Mouse (Mus musculus) gastrocnemius, postnatal 25 days (tissue): ENCODE measurements around the gene Larp7. TPM values are rescaled to one million over a fixed set of nuclear protein-coding genes. Genes with fewer than 3 reads are reported as not detected.
A peak's percentile ranks its signal among the peaks of the same experiment; 100 is the strongest.

Experiments
- DNase-seq: peaks from one replicate; pipeline ENCODE4 v3.0.0; 2022
- microRNA-seq, 2 experiments: library from miRNA; unstranded; fragments of <30 nt; microRNA quantifications; one replicate each; pipeline ENCODE4 v1.2.0; 2021; ENCODE audit warnings: borderline replicate concordance in 2 of 2
- total RNA-seq, 2 experiments: library from RNA; stranded (reverse); gene quantifications; 1 replicate in 1 of 2; 2 replicates in 1 of 2; pipeline ENCODE4 v1.2.3; 2021

Larp7 gene
- total RNA-seq, 2 experiments from 2014 or later, result 8.5 to 9.1 TPM

DNA sequence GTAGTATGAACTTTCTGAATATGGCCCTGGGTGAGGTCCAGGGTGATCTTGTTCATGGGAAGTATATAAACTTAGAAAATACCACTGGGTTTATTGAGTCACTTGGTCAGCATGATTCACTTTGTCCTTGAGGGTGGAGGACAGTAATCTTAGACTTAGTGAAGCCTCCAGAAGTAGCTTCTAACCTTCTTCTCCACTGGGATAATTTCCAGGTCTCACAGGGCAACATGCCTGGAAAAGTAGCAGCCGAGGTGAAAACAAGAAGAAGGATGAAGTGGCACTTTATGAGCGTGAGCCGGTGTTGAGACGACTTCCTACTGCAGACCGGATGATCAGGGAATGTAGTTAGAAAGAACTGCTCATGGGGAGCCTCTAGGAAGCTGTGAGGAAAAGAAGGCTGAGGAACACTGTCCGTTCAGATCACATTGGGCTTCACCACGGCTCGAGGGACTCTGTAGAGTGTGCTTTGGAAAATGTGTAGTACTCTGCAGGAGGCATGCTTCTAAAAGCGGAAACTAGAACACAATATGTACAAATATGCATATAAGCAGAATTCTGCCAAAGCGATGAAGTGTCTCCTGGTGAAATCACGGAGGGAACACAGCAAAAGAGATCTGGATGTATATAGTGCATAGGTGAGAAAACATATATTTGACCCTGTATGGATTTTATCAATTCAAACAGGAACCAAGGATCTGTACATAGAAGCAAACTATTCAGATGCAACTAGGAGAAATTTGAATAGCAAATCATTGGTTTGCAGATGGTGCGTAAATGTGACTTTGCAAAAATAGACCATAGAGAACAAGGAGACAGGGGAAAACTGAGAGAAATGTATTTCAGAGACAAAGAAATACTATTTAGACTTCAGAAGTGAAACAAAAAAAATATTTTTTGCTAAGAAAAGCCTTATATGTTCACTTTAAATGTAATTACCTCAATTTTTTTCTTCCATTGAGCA is 41.1 kb downstream of the Larp7 start:
- peak; percentile 39 for DNase-seq

DNA sequence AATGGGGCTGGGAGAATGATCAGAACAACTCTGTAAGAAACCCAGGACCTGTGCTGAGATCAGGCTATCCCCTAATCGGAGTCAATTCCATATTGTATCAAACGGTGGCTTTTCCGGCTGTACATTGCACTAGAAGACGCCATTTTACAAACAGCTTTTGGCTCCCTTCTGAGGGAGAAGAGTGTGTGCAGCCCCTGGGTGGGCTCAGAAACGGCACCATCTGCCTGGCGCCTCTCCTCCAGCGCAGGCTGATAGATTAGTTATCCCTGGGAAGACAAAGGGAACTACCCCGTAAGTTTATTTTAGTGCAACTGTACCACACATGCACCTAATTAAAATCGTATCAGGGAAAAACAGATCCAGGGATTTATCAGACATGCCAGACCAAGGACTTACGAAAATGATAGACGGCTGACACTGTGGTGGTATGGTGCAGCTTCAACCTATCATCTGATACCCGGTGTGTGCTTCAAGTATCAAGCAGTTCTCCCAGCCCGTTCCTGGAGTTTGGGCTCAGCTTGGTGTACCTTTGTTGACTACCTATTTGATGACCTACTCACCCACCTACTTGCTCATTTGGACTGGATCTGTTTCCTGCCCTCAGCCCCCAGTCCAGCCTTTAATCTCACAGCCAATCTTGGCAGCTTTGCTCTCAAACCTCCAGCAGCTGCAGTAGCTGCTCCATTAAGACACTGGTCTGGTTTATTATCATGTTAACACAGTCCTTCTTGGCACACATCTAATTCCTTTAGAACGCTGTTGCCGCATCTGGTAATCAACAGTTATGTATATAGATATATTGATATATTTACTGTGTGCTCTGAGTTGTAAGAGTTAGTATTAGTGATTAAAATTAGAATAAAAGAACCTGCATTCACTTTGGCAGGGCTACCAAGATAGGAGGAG is 45.0 kb downstream of the Larp7 start:
- no peak for DNase-seq

DNA sequence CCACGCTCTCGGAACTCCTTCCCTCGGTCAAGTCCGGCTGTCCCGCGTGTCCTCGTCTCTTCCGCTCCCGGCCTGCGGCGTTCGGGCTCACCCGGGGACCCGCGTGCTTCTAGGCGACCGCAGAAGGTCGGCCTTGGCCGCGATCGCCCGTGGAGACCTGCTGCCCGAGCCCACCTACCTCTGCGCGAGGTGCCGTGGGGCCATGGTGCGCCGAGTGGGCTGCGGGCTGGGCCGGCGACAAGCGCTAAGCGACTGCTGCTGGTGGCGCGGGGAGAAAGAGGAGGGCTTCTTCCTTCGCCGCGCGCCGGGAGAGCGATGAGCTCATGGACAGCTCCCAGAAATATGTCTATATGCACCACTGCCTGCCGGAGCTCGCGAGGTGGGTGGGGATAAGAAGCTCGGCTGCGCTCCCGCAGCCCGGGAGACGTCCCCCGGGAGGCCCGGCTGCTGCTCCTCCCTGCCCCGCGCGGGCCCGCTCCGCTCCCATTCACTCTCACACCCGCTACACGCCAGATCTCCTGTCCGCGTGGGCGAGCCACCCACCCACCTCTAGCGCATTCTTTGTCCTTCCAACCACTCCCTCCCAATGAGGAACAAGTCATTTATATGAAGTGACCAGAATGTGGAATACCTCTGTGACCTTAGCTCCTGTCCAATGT is 54.3 kb downstream of the Larp7 start, which contains the start of gene Ank2:
TSS of gene Ank2 (minus strand) at position 609 of the 659 bp plus-strand sequence.
- peak; percentile 12 for DNase-seq

DNA sequence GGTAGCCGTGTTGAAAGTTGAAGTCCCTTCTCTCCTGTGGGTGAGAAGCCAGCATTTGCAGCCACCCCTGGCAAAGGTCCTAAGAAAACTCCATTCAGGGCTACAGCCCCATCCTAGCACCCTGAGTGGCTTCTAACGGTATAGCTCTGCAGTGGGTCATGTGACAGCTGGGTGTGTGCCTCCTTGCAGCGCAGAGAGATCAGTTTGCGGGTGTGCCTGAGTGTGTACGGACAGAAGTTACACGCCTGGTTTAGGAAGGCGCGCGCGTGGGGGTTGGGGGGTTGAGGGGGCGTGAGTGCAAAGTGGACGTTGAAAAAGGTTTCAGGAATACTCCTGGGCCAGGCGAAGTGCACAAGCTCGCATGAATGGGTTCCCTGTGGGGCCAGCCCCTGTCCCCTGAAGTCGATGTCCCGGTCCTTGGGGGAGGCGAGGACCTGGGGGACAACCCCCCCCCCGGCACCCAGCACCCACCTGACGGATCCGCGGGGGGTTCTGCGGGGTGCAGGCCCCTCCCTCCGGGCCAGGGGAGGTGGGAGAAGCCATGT is 54.9 kb downstream of the Larp7 start:
- no peak for DNase-seq

DNA sequence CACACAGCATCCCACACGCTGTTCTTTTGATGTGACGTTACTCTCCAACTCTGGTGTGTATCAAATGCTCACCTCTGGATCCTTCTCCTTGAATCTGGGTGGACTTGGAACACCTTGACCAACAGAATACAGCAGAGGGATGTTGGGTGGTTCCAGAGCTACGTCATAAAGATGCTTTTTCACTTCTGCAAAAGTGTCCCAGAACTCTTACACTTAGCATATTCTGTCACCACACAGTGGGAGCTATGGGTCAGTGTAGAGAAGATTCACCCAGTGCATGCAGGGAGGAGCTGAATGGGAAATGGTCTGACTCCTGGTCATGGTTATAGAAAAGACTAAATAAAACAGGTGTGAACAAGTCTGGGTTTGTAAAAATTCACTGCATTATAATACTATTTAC is 60.5 kb downstream of the Larp7 start:
- no peak for DNase-seq

DNA sequence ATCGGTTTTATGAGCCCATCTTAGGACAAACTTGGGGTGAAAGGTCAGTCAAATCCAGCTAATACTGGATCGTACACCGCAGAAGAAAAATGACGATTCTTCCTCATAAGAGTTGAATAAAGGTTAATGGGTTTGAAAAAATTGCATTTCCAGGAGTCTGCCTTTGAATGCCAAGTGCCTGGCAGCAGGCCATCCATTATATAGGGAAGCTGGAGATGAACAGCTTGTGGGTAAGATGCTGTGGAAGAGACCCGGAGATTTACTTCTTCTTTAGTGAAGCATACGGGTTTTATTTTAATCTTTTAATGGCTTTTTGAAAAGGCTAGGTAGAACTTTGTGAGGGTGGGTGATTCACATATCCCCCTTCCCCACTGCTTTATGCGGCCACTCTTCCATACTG is 65.8 kb downstream of the Larp7 start:
- no peak for DNase-seq

Small RNA genes lying within 50 kb of the gene (microRNA-seq; reads per million reads assigned to microRNA genes)
- gene Mir302a (0.79 to 1.5 reads per million in 2 experiments), gene Mir302b (0.74 to 1.6 reads per million in 2 experiments), gene Mir302c (0 to 0.26 reads per million in 2 experiments), gene Mir302d (0 to 0.79 reads per million in 2 experiments), gene Mir367 (0 reads per million in 2 experiments)

Other genes starting within 250 kb of the Larp7 start
- gene Ank2, start 54.0 kb downstream of the Larp7 start, total RNA-seq, result 10 to 100 TPM; 93.4 to 95.2 TPM
- under 1 TPM; 0.51 to 0.72 TPM for gene Zgrf1, start 140 bp upstream of the Larp7 start, total RNA-seq
- gene Neurog2, start 79.8 kb upstream of the Larp7 start, total RNA-seq, result not detected
- 1 to 10 TPM; 1.0 to 1.4 TPM for gene Alpk1, start 227.2 kb upstream of the Larp7 start, total RNA-seq
- gene Tifa, start 236.5 kb upstream of the Larp7 start, total RNA-seq, result under 1 TPM; 0.67 to 0.70 TPM